Mouse (Mus musculus): ENCODE measurements around the gene Vstm5. TPM values are rescaled to one million over a fixed set of nuclear protein-coding genes. Genes with fewer than 3 reads are reported as not detected.

Vstm5 gene
- polyA plus RNA-seq, 1 experiment, result 18.9 TPM

DNA sequence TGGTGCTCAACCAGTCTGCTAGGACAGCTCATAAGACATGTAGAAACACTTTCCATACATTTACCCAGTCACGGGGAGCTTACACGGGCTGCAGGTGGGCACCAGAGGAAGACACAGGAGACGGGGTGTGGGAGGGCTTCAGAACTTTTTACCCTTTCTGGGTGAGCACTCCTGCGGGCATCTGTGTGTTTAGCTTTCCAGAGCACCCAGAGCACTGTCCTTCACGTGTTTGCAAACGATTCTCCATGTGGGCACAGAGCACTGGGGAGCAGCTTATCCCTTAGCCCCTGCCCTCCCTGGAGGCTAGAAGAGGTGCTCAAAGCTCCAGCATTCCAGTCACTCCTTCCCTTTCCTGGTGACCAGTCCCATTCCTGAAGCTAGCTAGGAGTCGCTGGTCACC, 15.7 kb downstream of the Vstm5 start:
- Histone ChIP-seq H3K4me3 (ENCODE audit: insufficient read depth, low read length) (no peak overlapping the region), H3K4me1 (ENCODE audit: control insufficient read depth, insufficient read depth, low read length) (no peaks in the 10 kb centered on the region), H3K27ac (ENCODE audit: insufficient read depth, low read length) (no peak overlapping the region)
- TF ChIP-seq CTCF (IDR thresholded peaks at IDR 0.05; ENCODE audit: extremely low read depth, insufficient read depth, low read length) (no peak), POLR2A (IDR thresholded peaks at IDR 0.05; ENCODE audit: extremely low read depth, insufficient read depth, low read length) (no peak)

DNA sequence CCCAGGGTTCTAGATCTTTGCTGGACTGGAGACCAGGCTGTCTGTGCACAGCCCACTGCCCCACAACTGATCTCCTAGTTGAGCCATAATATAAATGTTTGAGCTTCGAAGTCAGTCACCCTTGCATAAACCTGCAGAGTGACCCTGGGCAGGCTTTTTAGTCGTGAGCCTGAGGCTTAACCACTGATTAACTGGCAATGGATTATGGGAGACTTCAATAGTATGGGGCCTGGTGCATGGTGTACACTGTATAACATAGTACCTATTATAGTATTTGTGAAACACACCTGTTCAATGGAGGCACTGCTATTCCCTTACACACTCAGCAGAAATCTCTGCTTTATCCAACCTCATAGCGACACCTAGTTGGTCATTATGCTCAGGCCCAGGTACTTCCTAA, 17.4 kb downstream of the Vstm5 start:
- Histone ChIP-seq H3K4me3 (ENCODE audit: insufficient read depth, low read length) (no peak overlapping the region), H3K4me1 (ENCODE audit: control insufficient read depth, insufficient read depth, low read length) (no peaks in the 10 kb centered on the region), H3K27ac (ENCODE audit: insufficient read depth, low read length) (no peak overlapping the region)
- TF ChIP-seq POLR2A (IDR thresholded peaks at IDR 0.05; ENCODE audit: extremely low read depth, insufficient read depth, low read length), result no peak
- TF ChIP-seq CTCF (IDR thresholded peaks at IDR 0.05; ENCODE audit: extremely low read depth, insufficient read depth, low read length), result no peak

DNA sequence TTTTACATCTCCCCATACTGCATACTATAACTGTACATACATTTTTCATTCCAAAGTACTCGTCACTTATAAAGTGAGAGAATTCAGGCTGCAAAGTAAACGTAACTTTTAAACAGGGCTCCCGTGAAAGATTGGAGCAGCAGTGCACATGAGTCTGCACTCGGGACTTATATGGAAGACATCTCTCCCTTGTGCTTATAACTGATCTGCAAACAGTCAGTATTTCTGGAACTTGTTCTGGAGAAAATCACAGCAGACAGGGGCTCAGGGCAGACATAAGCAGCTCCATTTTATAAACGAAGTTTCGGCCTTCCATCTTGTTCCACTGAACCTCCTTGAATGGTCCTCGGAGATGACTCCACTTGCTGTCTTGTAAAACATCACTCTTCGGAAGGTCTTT, 23.1 kb downstream of the Vstm5 start:
- Histone ChIP-seq H3K4me3 (ENCODE audit: insufficient read depth, low read length) (no peak overlapping the region), H3K4me1 (ENCODE audit: control insufficient read depth, insufficient read depth, low read length) (no peaks in the 10 kb centered on the region; the same call in 1 of the 2 replicates), H3K27ac (ENCODE audit: insufficient read depth, low read length) (no peak overlapping the region)
- TF ChIP-seq POLR2A (IDR thresholded peaks at IDR 0.05; ENCODE audit: extremely low read depth, insufficient read depth, low read length) (no peak), CTCF (IDR thresholded peaks at IDR 0.05; ENCODE audit: extremely low read depth, insufficient read depth, low read length) (no peak)

DNA sequence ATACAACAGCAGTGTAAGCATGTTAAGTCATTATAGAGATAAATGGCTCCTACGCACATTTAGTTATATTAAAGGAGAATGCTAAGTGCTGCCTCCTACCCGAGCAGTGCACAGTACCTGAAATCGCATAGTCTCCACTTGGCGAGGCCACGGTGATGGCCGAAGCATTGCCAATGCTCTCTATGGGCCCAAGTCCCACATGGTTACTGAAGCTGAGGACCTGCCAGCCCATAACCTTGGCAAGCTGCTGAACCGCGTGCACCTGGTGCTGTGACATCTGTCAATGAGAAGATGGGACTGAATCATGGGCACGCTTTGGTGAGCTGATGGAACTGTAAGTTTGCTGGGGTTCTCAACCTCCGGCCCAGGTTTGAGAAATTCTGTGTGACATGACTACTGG, 24.6 kb downstream of the Vstm5 start:
- Histone ChIP-seq H3K4me3 (ENCODE audit: insufficient read depth, low read length) (no peak overlapping the region), H3K4me1 (ENCODE audit: control insufficient read depth, insufficient read depth, low read length) (no peaks in the 10 kb centered on the region; the same call in 1 of the 2 replicates), H3K27ac (ENCODE audit: insufficient read depth, low read length) (no peak overlapping the region)
- TF ChIP-seq CTCF (IDR thresholded peaks at IDR 0.05; ENCODE audit: extremely low read depth, insufficient read depth, low read length), result no peak
- TF ChIP-seq POLR2A (IDR thresholded peaks at IDR 0.05; ENCODE audit: extremely low read depth, insufficient read depth, low read length), result no peak

GRCm38 (mm10) chr9:15273981-15274380, 35.1 kb downstream of the Vstm5 start:
- H3K4me3 ChIP-seq (ENCODE audit: insufficient read depth, low read length), result no peak overlapping the region
- TF ChIP-seq POLR2A (IDR thresholded peaks at IDR 0.05; ENCODE audit: extremely low read depth, insufficient read depth, low read length), result no peak
- no peak for TF ChIP-seq CTCF (IDR thresholded peaks at IDR 0.05; ENCODE audit: extremely low read depth, insufficient read depth, low read length)
- H3K4me1 ChIP-seq (ENCODE audit: control insufficient read depth, insufficient read depth, low read length), result no peaks in the 10 kb centered on the region; the same call in 1 of the 2 replicates
- no peak overlapping the region for H3K27ac ChIP-seq (ENCODE audit: insufficient read depth, low read length)

- Histone ChIP-seq H3K4me3 (ENCODE audit: insufficient read depth, low read length) (no peak overlapping the region), H3K27ac (ENCODE audit: insufficient read depth, low read length) (no peak overlapping the region), H3K4me1 (ENCODE audit: control insufficient read depth, insufficient read depth, low read length) (peaks cover 3% of the 10 kb centered on the region; the same call in 1 of the 2 replicates)
- TF ChIP-seq POLR2A (IDR thresholded peaks at IDR 0.05; ENCODE audit: extremely low read depth, insufficient read depth, low read length) (no peak), CTCF (IDR thresholded peaks at IDR 0.05; ENCODE audit: extremely low read depth, insufficient read depth, low read length) (no peak)
These were observed 38.0 kb downstream of the Vstm5 start for GRCm38 (mm10) chr9:15276855-15277254.

GRCm38 (mm10) chr9:15278343-15278742, 39.5 kb downstream of the Vstm5 start:
- Histone ChIP-seq H3K27ac (ENCODE audit: insufficient read depth, low read length) (no peak overlapping the region), H3K4me1 (ENCODE audit: control insufficient read depth, insufficient read depth, low read length) (peaks cover 3% of the 10 kb centered on the region; the same call in 1 of the 2 replicates), H3K4me3 (ENCODE audit: insufficient read depth, low read length) (no peak overlapping the region)
- TF ChIP-seq CTCF (IDR thresholded peaks at IDR 0.05; ENCODE audit: extremely low read depth, insufficient read depth, low read length), result no peak
- TF ChIP-seq POLR2A (IDR thresholded peaks at IDR 0.05; ENCODE audit: extremely low read depth, insufficient read depth, low read length), result no peak

- Histone ChIP-seq H3K4me1 (ENCODE audit: control insufficient read depth, insufficient read depth, low read length) (peaks cover 3% of the 10 kb centered on the region; the same call in 1 of the 2 replicates), H3K4me3 (ENCODE audit: insufficient read depth, low read length) (peak overlapping the region; percentile 88), H3K27ac (ENCODE audit: insufficient read depth, low read length) (peak overlapping the region; percentile 55)
- TF ChIP-seq CTCF (IDR thresholded peaks at IDR 0.05; ENCODE audit: extremely low read depth, insufficient read depth, low read length), result no peak
- no peak for TF ChIP-seq POLR2A (IDR thresholded peaks at IDR 0.05; ENCODE audit: extremely low read depth, insufficient read depth, low read length)
These were observed 40.3 kb downstream of the Vstm5 start for GRCm38 (mm10) chr9:15279139-15279648.

- no peak for TF ChIP-seq CTCF (IDR thresholded peaks at IDR 0.05; ENCODE audit: extremely low read depth, insufficient read depth, low read length)
- TF ChIP-seq POLR2A (IDR thresholded peaks at IDR 0.05; ENCODE audit: extremely low read depth, insufficient read depth, low read length), result peak; percentile 85
- peak within 1 kb of the TSS; percentile 88 for H3K4me3 ChIP-seq (ENCODE audit: insufficient read depth, low read length)
- peak within 1 kb of the TSS; percentile 55 for H3K27ac ChIP-seq (ENCODE audit: insufficient read depth, low read length)
- H3K4me1 ChIP-seq (ENCODE audit: control insufficient read depth, insufficient read depth, low read length), result peaks cover 3% of the 10 kb centered on the region; the same call in 1 of the 2 replicates
These were observed 41.0 kb downstream of the Vstm5 start, which contains the start of gene Med17 for GRCm38 (mm10) chr9:15279649-15280490. Med17 (minus strand) TSS chr9:15279931.

DNA sequence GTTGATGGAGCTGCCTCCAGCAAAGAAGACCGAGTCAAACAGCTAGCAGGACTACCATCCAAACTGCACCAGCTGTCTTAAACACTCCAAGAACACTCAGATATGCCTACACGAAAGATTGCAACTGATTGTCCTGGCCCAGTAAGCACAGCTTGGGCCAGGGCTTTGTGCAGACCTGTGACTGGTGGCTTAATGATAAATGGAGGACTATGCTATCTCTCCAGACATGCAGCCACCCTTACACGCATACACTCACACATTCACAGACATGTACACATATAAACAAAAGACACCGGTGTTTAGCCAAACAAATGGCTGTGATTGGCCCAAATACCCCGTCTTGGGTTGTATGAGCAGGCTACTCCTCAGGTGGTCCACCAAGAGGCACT, 41.6 kb downstream of the Vstm5 start:
- Histone ChIP-seq H3K4me1 (ENCODE audit: control insufficient read depth, insufficient read depth, low read length) (peaks cover 3% of the 10 kb centered on the region; the same call in 1 of the 2 replicates), H3K27ac (ENCODE audit: insufficient read depth, low read length) (no peak overlapping the region), H3K4me3 (ENCODE audit: insufficient read depth, low read length) (peak overlapping the region; percentile 88)
- TF ChIP-seq POLR2A (IDR thresholded peaks at IDR 0.05; ENCODE audit: extremely low read depth, insufficient read depth, low read length) (no peak), CTCF (IDR thresholded peaks at IDR 0.05; ENCODE audit: extremely low read depth, insufficient read depth, low read length) (no peak)
